13 mouse cellular contexts compared by ENCODE assay signal in genomic region chr14:57982450-57982849, GRCm38 (mm10). TPM values are rescaled to one million over a fixed set of nuclear protein-coding genes. Genes with fewer than 3 reads are reported as not detected.
DNase-seq lines count a peak whose midpoint lies in the region; ATAC-seq lines count a peak whose summit lies in the region.
"Had no signal": no experiment of that assay in that cellular context is flagged by ENCODE, and none has a peak within 500 bp of the region (broad histone marks: within the 10 kb centered on the region; RNA-seq: fewer than 3 reads in every experiment).

No protein-coding gene starts in this region.

- 29% methylated on average over 7 of the region's 7 CpGs for WGBS in hindbrain, embryonic 11.5 days
- WGBS in hindbrain, embryonic 14.5 days = 20% methylated on average over 7 of the region's 7 CpGs
- 19% methylated on average over 7 of the region's 7 CpGs for WGBS in embryonic facial prominence, embryonic 11.5 days
- WGBS in embryonic facial prominence, embryonic 15.5 days = 28% methylated on average over 7 of the region's 7 CpGs
- WGBS in midbrain, embryonic 13.5 days = 11% methylated on average over 7 of the region's 7 CpGs
- 53% methylated on average over 7 of the region's 7 CpGs for WGBS in intestine, embryonic 15.5 days

- no peak for ATAC-seq in hindbrain, embryonic 11.5 days (ENCODE audit: low FRiP score)
- ATAC-seq in hindbrain, embryonic 14.5 days (ENCODE audit: low FRiP score) = no peak
- no peak for ATAC-seq in embryonic facial prominence, embryonic 11.5 days (replicated peaks; ENCODE audit: insufficient number of reproducible peaks, low FRiP score, low TSS enrichment, low read depth)
- no peak for ATAC-seq in embryonic facial prominence, embryonic 15.5 days (ENCODE audit: insufficient number of reproducible peaks, low FRiP score, low TSS enrichment, low read depth)
- no peak for ATAC-seq in midbrain, embryonic 13.5 days
- no peak for ATAC-seq in intestine, embryonic 15.5 days
- ATAC-seq: liver, postnatal 0 days had no signal

- H3K4me1 ChIP-seq in hindbrain, embryonic 11.5 days (replicated peaks; ENCODE audit: control insufficient read depth, insufficient read depth, low read length) = peaks cover 3% of the 10 kb centered on the region; the same call in 1 of the 2 replicates
- H3K4me1 ChIP-seq in hindbrain, embryonic 14.5 days (replicated peaks; ENCODE audit: control insufficient read depth, insufficient read depth, low read length) = peaks cover 10% of the 10 kb centered on the region
- H3K4me1 ChIP-seq in embryonic facial prominence, embryonic 11.5 days (ENCODE audit: control insufficient read depth, insufficient read depth, low read length) = peaks cover 5% of the 10 kb centered on the region
- H3K4me1 ChIP-seq in embryonic facial prominence, embryonic 15.5 days = peaks cover 14% of the 10 kb centered on the region; the same call in 1 of the 2 replicates
- H3K4me1 ChIP-seq in midbrain, embryonic 13.5 days (replicated peaks) = peaks cover 15% of the 10 kb centered on the region
- no peaks in the 10 kb centered on the region for H3K4me1 ChIP-seq in intestine, embryonic 15.5 days (replicated peaks)

- H3K4me3 ChIP-seq in hindbrain, embryonic 11.5 days (ENCODE audit: low read depth, low read length) = no peak overlapping the region
- H3K4me3 ChIP-seq in hindbrain, embryonic 14.5 days (replicated peaks; ENCODE audit: low read length) = no peak overlapping the region
- H3K4me3 ChIP-seq in embryonic facial prominence, embryonic 11.5 days (ENCODE audit: low read depth, low read length) = no peak overlapping the region
- H3K4me3 ChIP-seq in embryonic facial prominence, embryonic 15.5 days (replicated peaks) = no peak overlapping the region
- no peak overlapping the region for H3K4me3 ChIP-seq in midbrain, embryonic 13.5 days (replicated peaks)
- H3K4me3 ChIP-seq in intestine, embryonic 15.5 days (replicated peaks) = no peak overlapping the region

- no peaks in the 10 kb centered on the region for H3K9me3 ChIP-seq in hindbrain, embryonic 11.5 days (ENCODE audit: control insufficient read depth, low read length)
- H3K9me3 ChIP-seq in hindbrain, embryonic 14.5 days (ENCODE audit: control insufficient read depth, low read length) = peaks cover 3% of the 10 kb centered on the region
- H3K9me3 ChIP-seq in embryonic facial prominence, embryonic 11.5 days (replicated peaks; ENCODE audit: control insufficient read depth, low read length) = no peaks in the 10 kb centered on the region
- no peaks in the 10 kb centered on the region for H3K9me3 ChIP-seq in embryonic facial prominence, embryonic 15.5 days (replicated peaks)
- H3K9me3 ChIP-seq in midbrain, embryonic 13.5 days = no peaks in the 10 kb centered on the region
- H3K9me3 ChIP-seq in intestine, embryonic 15.5 days = no peaks in the 10 kb centered on the region

- no peak overlapping the region for H3K4me2 ChIP-seq in hindbrain, embryonic 11.5 days (replicated peaks; ENCODE audit: low read depth, low read length)
- no peak overlapping the region for H3K4me2 ChIP-seq in hindbrain, embryonic 14.5 days (replicated peaks)
- no peak overlapping the region for H3K4me2 ChIP-seq in embryonic facial prominence, embryonic 11.5 days (ENCODE audit: low read depth, low read length)
- H3K4me2 ChIP-seq in embryonic facial prominence, embryonic 15.5 days (replicated peaks) = no peak overlapping the region
- H3K4me2 ChIP-seq in midbrain, embryonic 13.5 days (replicated peaks) = peak overlapping the region; percentile 43
- no peak overlapping the region for H3K4me2 ChIP-seq in intestine, embryonic 15.5 days (replicated peaks)

- H3K36me3 ChIP-seq in hindbrain, embryonic 11.5 days (ENCODE audit: control insufficient read depth, insufficient read depth, low read length) = no peaks in the 10 kb centered on the region
- H3K36me3 ChIP-seq in hindbrain, embryonic 14.5 days (replicated peaks; ENCODE audit: control insufficient read depth, insufficient read depth) = peaks cover 1% of the 10 kb centered on the region; the same call in 1 of the 2 replicates
- no peaks in the 10 kb centered on the region for H3K36me3 ChIP-seq in embryonic facial prominence, embryonic 11.5 days (replicated peaks; ENCODE audit: control insufficient read depth, insufficient read depth, low read depth, low read length)
- H3K36me3 ChIP-seq in embryonic facial prominence, embryonic 15.5 days = no peaks in the 10 kb centered on the region
- H3K36me3 ChIP-seq in midbrain, embryonic 13.5 days = peaks cover 8% of the 10 kb centered on the region
- H3K36me3 ChIP-seq in intestine, embryonic 15.5 days = no peaks in the 10 kb centered on the region

- H3K27me3 ChIP-seq in hindbrain, embryonic 11.5 days (ENCODE audit: control insufficient read depth, insufficient read depth, low read length) = no peaks in the 10 kb centered on the region
- H3K27me3 ChIP-seq in hindbrain, embryonic 14.5 days (ENCODE audit: control insufficient read depth, insufficient read depth, low read length) = no peaks in the 10 kb centered on the region
- H3K27me3 ChIP-seq in embryonic facial prominence, embryonic 11.5 days (ENCODE audit: control insufficient read depth, insufficient read depth, low read length) = no peaks in the 10 kb centered on the region
- no peaks in the 10 kb centered on the region for H3K27me3 ChIP-seq in embryonic facial prominence, embryonic 15.5 days
- H3K27me3 ChIP-seq in midbrain, embryonic 13.5 days = no peaks in the 10 kb centered on the region
- no peaks in the 10 kb centered on the region for H3K27me3 ChIP-seq in intestine, embryonic 15.5 days (replicated peaks)
- H3K27me3 ChIP-seq: CH12.LX had no signal

- DNase-seq in hindbrain, embryonic 11.5 days (ENCODE audit: low spot score) = peak; percentile 8
- no peak for DNase-seq in hindbrain, embryonic 14.5 days (ENCODE audit: low spot score)
- DNase-seq in embryonic facial prominence, embryonic 11.5 days (ENCODE audit: low spot score) = peak; percentile 33
- no peak for DNase-seq in thymus, postnatal 25 days
- no peak for DNase-seq in layer of hippocampus, postnatal 36 days
- DNase-seq: cerebellum, adult 9-11 months; kidney, adult 18-20 months; liver, postnatal 0 days; lung, postnatal 4 days had no signal

- no peak overlapping the region; the same call in 1 of the 2 replicates for H3K9ac ChIP-seq in hindbrain, embryonic 11.5 days (ENCODE audit: low read depth, low read length)
- H3K9ac ChIP-seq in hindbrain, embryonic 14.5 days = no peak overlapping the region
- no peak overlapping the region for H3K9ac ChIP-seq in embryonic facial prominence, embryonic 11.5 days (replicated peaks; ENCODE audit: low read length)
- H3K9ac ChIP-seq in embryonic facial prominence, embryonic 15.5 days = no peak overlapping the region
- no peak overlapping the region for H3K9ac ChIP-seq in midbrain, embryonic 13.5 days (replicated peaks)
- H3K9ac ChIP-seq in intestine, embryonic 15.5 days = no peak overlapping the region
- H3K9ac ChIP-seq: liver, postnatal 0 days had no signal

- H3K27ac ChIP-seq in hindbrain, embryonic 11.5 days (ENCODE audit: low read depth, low read length) = no peak overlapping the region
- no peak overlapping the region for H3K27ac ChIP-seq in hindbrain, embryonic 14.5 days
- H3K27ac ChIP-seq in embryonic facial prominence, embryonic 11.5 days (replicated peaks; ENCODE audit: low read depth, low read length) = no peak overlapping the region
- H3K27ac ChIP-seq in embryonic facial prominence, embryonic 15.5 days (replicated peaks) = peak overlapping the region; percentile 49; the same call in 1 of the 2 replicates
- H3K27ac ChIP-seq in midbrain, embryonic 13.5 days = no peak overlapping the region
- no peak overlapping the region for H3K27ac ChIP-seq in intestine, embryonic 15.5 days

RNA-seq across cellular contexts. Expression of gene Micu2, which starts 16.6 kb away (rescaled TPM):
- 45.1 and 56.9 TPM in 2 replicates for polyA plus RNA-seq in hindbrain, embryonic 11.5 days (2014; fragmentation: Nextera tagmentation; extraction: Ambion mirVana)
- polyA plus RNA-seq in hindbrain, embryonic 14.5 days (2014; fragmentation: Nextera tagmentation; extraction: Ambion mirVana) = 46.0 and 52.1 TPM in 2 replicates
- 67.6 and 72.6 TPM in 2 replicates for polyA plus RNA-seq in embryonic facial prominence, embryonic 11.5 days (2014; fragmentation: Nextera tagmentation; extraction: Ambion mirVana)
- 93.1 and 94.9 TPM in 2 replicates for polyA plus RNA-seq in embryonic facial prominence, embryonic 15.5 days (2015; fragmentation: Nextera tagmentation; extraction: Ambion mirVana)
- 66.6 and 67.0 TPM in 2 replicates for polyA plus RNA-seq in midbrain, embryonic 13.5 days (2015; fragmentation: Nextera tagmentation; extraction: Ambion mirVana)
- polyA plus RNA-seq in intestine, embryonic 15.5 days (2015; fragmentation: Nextera tagmentation; extraction: Ambion mirVana) = 80.4 and 84.5 TPM in 2 replicates
- 10 to 100 TPM; 20.3 to 21.1 TPM for total RNA-seq in layer of hippocampus, postnatal 36 days (2021)

Comparison
In these comparisons a context has a peak if more than half of its experiments do, and no peak if none do; other contexts are left out.
1. DNase-seq: peak in hindbrain, embryonic 11.5 days (single experiment) and embryonic facial prominence, embryonic 11.5 days (single experiment); none in hindbrain, embryonic 14.5 days (single experiment), thymus, postnatal 25 days (single experiment) and layer of hippocampus, postnatal 36 days (0 of 2).